Mouse (Mus musculus) cortical plate, adult 2 months (tissue): ENCODE data around the gene 2310011J03Rik.

ENCODE experiments used
- CTCF ChIP-seq: fragments of 200-500 bp; IDR thresholded peaks from 2 replicates; pipeline ENCODE4 v1.5.1; 2011; ENCODE audit warnings: mild to moderate bottlenecking, control low read depth, low read length; ENCODE audit not compliant: insufficient read depth; ENCODE audit errors: extremely low read depth
- POLR2A ChIP-seq: fragments of 200-500 bp; IDR thresholded peaks from 2 replicates; pipeline ENCODE4 v1.6.1; 2011; ENCODE audit warnings: mild to moderate bottlenecking, low read length, control low read depth; ENCODE audit not compliant: insufficient read depth; ENCODE audit errors: extremely low read depth

- no peak for TF ChIP-seq CTCF
- no peak for TF ChIP-seq POLR2A
These were observed 37.6 kb downstream of the 2310011J03Rik start for GRCm38 (mm10) chr10:80282481-80283441.
